Mouse (Mus musculus): ENCODE measurements around the gene Degs1.
"Not testable (repeated sequence)": the region's sequence is repeated elsewhere in the genome, so short reads cannot be mapped to it uniquely, and the experiment has no call there.

The Degs1 gene

DNA sequence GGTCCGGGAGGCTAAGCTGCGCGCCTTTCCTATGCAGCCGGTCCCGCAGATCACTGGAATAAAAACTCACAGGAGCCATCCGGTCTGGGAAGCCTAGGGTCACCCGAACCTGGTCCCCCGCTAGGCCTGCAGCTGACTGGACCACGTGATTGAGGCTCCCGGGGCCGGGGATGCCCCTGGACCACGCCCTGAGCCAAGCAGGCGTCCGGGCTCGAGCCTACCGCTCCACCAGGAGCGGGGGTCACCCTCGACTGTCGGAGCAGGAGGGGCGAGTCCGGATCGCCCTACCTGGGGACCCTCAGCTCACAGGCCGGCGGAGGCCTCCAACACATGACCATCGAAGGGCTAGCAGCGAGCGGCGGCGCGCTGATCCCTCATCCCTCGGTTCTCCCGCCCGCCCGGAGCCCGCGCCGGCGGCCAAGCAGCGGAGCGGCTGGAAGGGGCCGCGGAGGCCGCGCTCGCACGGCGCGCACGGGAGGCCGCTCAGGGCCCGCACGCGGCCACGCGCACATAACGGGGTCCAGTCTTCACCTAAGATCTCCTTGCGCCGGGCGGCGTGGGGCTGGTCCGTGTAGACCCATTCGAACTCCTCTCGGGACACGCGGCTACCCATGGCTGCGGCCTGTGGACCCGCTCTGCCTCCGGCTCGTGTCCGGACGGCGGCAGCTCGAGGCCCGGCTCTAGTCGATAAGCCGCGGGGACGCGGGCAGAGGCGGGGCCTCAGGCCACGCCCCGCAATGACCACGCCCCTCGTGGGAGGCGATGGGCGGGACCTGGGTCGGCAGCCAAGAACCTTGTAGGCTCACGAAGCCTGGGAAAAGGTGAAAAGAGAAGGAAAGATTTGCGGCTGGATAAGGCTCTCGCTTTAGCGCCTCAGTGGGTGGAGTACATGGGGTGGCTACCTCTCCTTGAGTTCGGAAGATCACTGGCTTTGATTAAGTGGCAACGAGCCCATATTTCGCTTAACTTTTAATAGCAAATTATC lies at the start of gene Degs1:
Gene Degs1, minus strand, starts transcription at position 714 of the 985 bp plus-strand sequence.
- in situ Hi-C loops (cut with MboI; ENCODE audit: low sequenced_read_pairs) = no loop called here

- in situ Hi-C loops (cut with MboI; ENCODE audit: low sequenced_read_pairs) = no loop called here
These were observed 43.3 kb upstream of the Degs1 start for GRCm38 (mm10) chr1:182325919-182326318.

DNA sequence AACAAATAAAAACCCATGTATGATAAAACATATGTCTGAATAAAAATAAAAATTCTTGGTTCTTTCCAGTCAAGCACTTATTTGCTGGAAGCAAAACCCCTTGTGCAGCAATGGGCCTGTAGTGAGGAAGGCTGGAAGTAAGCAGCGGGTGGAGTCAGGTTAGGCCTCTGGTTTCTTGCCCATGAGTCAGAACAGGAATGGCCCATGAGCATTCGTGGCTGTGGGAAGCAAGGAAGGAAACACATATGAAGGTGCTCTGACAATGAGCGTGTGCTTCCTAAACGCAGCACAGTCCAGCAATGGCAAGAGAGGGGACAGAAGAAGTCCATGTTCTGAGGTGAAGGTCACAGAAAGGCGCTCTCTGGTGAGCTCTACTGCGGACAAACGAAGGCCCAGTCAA lies 41.9 kb upstream of the Degs1 start:
- in situ Hi-C loops (cut with MboI; ENCODE audit: low sequenced_read_pairs) = no loop called here

DNA sequence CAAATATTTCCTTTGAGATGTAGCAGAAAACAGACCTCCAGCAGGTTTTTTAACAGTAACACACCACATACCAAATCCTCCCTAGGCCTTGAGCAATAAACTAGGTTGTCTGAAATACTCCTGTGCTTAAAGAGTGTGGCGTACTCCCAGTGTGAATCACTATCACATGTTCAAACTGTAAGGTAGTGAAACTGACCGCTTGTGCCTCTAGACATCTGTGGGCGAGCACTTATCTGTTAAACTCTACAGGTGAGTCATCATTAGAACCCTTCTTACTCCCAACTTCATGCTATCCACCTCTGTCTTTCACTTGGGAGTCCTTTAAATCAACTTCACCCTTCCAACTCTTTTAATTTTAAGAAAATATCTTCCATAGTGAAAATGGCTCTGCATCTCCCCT lies 40.5 kb upstream of the Degs1 start:
- in situ Hi-C loops (cut with MboI; ENCODE audit: low sequenced_read_pairs) = no loop called here

DNA sequence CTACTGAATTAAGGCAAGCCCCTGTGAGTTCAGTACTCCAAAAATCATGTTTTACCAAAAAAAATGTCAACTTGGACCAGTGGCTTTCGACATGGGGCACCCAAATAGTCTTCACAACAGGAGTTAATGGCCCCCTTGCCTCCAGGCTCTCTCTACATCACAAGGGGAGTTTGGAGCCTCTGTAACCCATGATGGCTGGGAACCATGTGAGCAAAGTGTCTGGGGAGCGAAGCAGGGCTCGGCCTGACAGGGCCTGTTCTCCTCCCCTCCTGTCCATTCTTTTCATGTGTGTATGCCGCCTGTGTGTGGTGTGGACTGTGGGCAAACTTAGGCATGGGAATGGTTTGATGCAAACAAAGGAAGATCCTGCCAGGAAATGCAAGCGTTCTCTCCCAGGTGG lies 31.6 kb upstream of the Degs1 start:
- in situ Hi-C loops (cut with MboI; ENCODE audit: low sequenced_read_pairs) = no loop called here

DNA sequence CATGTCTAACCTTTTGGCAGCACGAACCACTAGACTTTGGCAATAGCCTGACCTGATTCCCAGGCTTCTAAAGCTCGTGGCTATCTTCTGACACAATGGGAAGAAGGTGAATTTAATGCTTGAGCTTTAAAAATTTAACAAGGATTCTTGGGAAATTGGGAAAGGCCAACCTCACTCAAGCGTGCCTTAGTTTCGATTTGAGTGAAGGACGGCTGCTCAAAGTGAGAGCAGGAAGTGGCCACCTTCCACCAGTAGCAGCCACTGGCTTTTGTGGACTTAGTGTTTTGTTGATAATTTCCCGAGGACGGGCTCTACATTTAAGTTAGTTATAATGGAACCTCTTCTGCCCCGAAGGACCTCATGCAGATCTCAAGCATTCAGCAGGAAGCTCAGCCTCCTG lies 30.6 kb upstream of the Degs1 start:
- in situ Hi-C loops (cut with MboI; ENCODE audit: low sequenced_read_pairs) = no loop called here

GRCm38 (mm10) chr1:182311376-182311775 lies 28.8 kb upstream of the Degs1 start:
- in situ Hi-C loops (cut with MboI; ENCODE audit: low sequenced_read_pairs) = no loop called here

DNA sequence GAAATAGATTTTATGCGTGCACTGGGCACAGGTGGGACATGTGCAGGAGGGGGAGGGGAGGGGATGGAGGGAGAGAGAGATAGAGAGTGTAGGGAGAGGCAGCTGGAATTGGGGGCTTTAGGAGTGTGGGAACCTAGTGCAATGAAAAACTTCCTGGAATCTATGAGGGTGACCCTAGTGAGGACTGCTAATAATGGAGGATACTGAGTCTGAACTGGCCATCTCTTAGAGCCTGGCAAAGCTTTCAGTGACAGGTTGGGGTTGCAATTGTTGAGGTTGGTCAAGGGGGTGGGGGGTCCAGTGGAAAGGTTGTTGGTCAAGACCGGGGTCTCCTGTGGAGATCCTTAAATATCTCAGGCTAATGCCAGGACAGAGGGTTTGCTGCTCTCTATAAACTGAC lies 27.7 kb upstream of the Degs1 start:
- in situ Hi-C loops (cut with MboI; ENCODE audit: low sequenced_read_pairs) = no loop called here

GRCm38 (mm10) chr1:182309403-182309802 lies 26.8 kb upstream of the Degs1 start:
- in situ Hi-C loops (cut with MboI; ENCODE audit: low sequenced_read_pairs) = no loop called here

DNA sequence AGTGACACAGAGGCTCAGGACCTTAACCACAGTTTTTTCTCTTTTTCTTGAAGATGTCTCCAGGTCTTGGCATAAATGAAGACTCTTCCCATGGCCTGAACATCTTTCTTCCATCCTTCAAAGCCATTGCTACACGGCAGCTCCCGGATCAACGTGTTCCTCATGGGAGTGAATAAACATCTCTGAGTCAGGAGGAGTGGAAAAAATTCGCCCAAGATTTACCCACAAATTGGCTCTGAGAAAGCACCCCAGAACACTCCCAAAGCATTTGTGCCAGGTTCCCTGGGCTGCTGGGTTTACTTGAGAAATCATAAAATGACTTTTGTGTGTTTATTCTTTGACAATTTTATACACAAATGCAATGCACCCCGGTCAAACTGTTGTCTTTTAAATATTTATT lies 20.3 kb upstream of the Degs1 start:
- in situ Hi-C loops (cut with MboI; ENCODE audit: low sequenced_read_pairs) = no loop called here

- in situ Hi-C loops (cut with MboI; ENCODE audit: low sequenced_read_pairs) = no loop called here
These were observed 19.7 kb upstream of the Degs1 start for GRCm38 (mm10) chr1:182302176-182302870.

- in situ Hi-C loops (cut with MboI; ENCODE audit: low sequenced_read_pairs) = no loop called here
These were observed 15.2 kb upstream of the Degs1 start for GRCm38 (mm10) chr1:182297821-182298220.

DNA sequence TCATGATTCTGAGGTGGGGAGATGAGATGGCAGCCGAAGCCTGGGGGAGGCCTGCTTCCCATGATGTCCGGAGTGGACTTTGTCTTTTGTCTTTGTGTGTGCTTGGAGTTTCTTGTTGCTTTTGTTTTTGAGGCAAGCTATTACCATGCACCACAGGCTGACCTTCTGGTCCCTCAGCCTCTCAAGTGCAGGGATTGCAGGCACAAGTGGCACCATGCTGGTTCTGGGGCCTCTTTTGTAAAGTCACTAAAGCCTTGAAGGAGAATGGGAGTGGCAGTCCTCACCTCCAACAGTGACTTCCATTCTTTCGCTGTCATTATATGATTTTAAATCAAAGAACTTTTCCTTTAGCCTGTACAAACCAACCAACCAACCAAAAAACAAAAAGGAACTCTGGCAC lies 14.6 kb upstream of the Degs1 start:
- in situ Hi-C loops (cut with MboI; ENCODE audit: low sequenced_read_pairs) = no loop called here

DNA sequence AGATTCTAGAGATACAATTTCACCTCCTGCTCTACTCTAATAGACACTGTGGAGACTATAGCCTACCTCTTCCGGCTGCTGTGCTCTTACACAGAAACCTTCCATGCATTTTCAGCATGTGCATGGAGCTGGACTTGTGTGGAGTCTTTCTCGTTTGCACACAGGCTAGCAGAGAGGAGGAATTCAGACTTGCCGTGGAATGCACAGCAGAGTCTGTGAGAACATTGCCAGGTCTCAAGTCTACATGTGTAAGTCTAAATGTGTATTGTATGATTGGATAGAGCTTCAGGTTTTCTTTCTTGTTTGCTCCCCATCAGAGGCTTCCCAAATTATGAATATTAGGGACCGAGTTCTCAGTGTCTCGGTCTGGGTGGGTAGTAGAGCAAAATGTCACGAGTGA lies 14.2 kb upstream of the Degs1 start:
- in situ Hi-C loops (cut with MboI; ENCODE audit: low sequenced_read_pairs) = no loop called here

- in situ Hi-C loops (cut with MboI; ENCODE audit: low sequenced_read_pairs) = no loop called here
These were observed 13.5 kb upstream of the Degs1 start for GRCm38 (mm10) chr1:182296141-182296540.

DNA sequence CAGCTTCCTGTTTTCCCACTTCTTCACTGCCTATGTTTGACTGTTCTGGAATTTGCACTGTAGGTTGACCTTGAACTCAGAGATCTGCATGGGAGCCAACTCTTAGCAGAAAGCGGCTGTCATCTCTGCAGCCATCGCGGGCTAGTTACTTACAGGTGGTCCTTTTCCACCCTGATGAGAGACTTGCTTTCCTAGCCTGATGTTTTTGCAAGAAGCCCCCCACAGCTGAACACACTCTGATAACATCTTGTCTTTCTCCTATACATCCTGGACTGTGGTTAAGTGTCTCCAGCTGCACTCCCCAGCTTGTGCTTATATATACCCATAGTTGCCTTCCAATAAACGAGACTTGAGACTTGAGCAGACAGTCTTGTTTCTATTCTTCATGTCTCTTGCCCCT lies 9.7 kb upstream of the Degs1 start:
- in situ Hi-C loops (cut with MboI; ENCODE audit: low sequenced_read_pairs) = no loop called here

DNA sequence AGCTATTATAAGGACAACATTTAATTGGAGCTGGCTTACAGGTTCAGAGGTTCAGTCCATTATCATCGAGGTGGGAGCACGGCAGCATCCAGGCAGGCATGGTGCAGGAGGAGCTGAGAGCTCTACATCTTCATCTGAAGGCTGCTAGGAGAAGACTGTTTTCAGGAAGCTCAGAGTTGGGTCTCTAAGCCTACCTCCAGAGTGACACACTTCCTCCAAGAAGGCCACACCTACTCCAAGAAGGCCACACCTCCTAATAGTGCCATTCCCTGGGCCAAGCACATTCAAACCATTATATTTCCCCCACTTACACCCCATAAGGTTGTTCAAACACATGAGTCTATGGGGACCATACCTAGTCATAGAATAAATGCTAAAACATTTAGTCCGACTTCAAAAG lies 8.1 kb upstream of the Degs1 start:
- in situ Hi-C loops (cut with MboI; ENCODE audit: low sequenced_read_pairs) = not testable (repeated sequence)

DNA sequence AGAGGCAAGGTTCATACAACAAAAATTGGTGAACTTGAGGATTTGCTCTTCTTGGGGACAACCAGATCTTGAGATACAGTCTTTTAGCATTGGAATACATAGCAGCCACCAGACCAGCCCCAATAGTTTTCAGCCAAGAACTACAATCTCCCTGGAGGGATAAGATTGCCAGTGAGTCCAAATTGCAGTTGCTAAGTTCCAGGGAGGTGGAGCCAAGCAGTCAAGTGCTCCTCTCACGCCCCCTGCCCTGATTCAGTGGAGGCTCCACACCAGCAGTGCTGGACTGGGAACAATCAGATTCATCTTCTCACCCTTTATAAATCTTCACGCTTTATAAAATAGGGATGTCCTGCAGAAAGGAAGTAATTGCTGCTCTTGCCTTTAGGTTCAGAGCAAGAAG lies 7.2 kb upstream of the Degs1 start:
- in situ Hi-C loops (cut with MboI; ENCODE audit: low sequenced_read_pairs) = no loop called here

DNA sequence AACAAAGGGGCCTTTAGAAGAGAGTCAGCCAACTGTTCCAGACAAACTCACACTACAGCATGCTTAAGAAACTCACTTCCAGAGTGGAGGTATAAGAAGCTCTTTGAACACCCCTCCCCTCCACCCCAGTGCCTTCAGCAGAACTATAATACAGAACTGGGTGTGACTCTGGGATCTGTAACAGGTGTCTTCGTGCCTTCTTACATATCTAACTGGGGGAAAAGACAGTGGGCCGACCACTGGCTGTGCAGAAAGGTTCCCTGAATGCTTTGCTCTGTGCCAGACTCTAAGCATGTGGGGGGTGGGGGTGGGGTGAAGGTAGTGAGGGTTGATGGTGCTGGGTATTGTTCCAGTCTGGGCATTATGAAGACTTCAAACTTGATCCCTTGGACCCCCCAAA lies 6.0 kb upstream of the Degs1 start:
- in situ Hi-C loops (cut with MboI; ENCODE audit: low sequenced_read_pairs) = no loop called here

DNA sequence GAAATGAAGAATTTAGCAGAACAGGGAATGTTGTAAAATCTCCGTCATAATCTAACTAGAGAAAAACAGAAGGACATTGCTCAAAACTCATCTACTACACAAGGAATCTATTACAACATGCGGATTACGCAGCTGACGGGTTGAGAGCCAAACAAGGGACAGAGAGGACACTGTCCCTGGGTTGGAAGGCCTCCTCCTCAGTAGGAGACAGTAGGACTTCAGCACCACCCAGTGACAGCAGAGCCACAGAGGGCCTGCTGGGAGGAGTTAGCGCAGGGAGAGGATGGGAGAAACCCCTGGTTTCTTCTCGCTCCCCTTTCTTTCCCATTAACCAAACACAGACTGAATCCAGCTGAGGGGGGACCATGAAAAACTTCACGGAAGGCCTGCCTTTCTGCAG lies 5.2 kb upstream of the Degs1 start:
- in situ Hi-C loops (cut with MboI; ENCODE audit: low sequenced_read_pairs) = no loop called here

DNA sequence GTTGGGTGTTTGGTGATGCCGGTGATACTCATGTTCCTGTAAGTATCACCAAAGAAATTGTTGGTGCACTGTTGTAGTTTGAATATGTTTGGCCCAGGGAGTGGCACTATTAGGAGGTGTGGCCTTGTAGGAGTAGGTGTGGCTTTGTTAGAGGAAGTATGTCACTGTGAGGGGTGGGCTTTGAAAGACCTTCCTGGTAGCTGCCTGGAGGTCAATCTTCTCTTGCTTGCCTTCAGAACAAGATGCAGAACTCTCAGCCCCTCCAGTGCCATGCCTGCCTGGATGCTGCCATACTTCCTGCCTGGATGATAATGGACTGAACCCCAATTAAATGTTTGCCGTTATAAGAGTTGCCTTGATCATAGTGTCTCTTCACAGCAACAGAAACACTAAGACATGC lies 2.2 kb upstream of the Degs1 start:
- in situ Hi-C loops (cut with MboI; ENCODE audit: low sequenced_read_pairs) = no loop called here

GRCm38 (mm10) chr1:182283231-182283630 lies 627 bp upstream of the Degs1 start:
- in situ Hi-C loops (cut with MboI; ENCODE audit: low sequenced_read_pairs) = no loop called here

Measured in CH12F3 (cell line).